Mouse (Mus musculus): ENCODE results near the gene Fcna. TPM values are rescaled to one million over a fixed set of nuclear protein-coding genes. Genes with fewer than 3 reads are reported as not detected.

Fcna gene
- total and polyA plus RNA-seq, 2 experiments from 2014 or later = 5.1 to 5.7 TPM

- peaks cover 26% of the 10 kb centered on the region for H3K4me1 ChIP-seq (ENCODE audit: insufficient read depth, low read length)
- no peaks in the 10 kb centered on the region for H3K9me3 ChIP-seq (ENCODE audit: low read length)
- H3K4me3 ChIP-seq (ENCODE audit: low read depth, low read length) = peak overlapping the region; percentile 12
- H3K4me2 ChIP-seq (ENCODE audit: low read depth, low read length, poor library complexity, severe bottlenecking) = peak overlapping the region; percentile 74; the same call in 1 of the 2 replicates
- H3K27ac ChIP-seq (ENCODE audit: low read depth, low read length) = no peak overlapping the region
- H3K9ac ChIP-seq (replicated peaks; ENCODE audit: low read length, poor library complexity, severe bottlenecking) = no peak overlapping the region
- DNase-seq (ENCODE audit: low spot score) = no peak
- H3K27me3 ChIP-seq (ENCODE audit: insufficient read depth, low read length) = peaks cover 38% of the 10 kb centered on the region
- no peak for TF ChIP-seq CTCF (IDR thresholded peaks at IDR 0.05)
- WGBS = 21% methylated on average over 76 of the region's 77 CpGs
- ATAC-seq (ENCODE audit: low FRiP score) = no peak
- peaks cover 43% of the 10 kb centered on the region for H3K36me3 ChIP-seq (ENCODE audit: insufficient read depth, low read length)
Observed at GRCm38 (mm10) chr2:25578796-25579736, 48.8 kb downstream of the Fcna start.

DNA sequence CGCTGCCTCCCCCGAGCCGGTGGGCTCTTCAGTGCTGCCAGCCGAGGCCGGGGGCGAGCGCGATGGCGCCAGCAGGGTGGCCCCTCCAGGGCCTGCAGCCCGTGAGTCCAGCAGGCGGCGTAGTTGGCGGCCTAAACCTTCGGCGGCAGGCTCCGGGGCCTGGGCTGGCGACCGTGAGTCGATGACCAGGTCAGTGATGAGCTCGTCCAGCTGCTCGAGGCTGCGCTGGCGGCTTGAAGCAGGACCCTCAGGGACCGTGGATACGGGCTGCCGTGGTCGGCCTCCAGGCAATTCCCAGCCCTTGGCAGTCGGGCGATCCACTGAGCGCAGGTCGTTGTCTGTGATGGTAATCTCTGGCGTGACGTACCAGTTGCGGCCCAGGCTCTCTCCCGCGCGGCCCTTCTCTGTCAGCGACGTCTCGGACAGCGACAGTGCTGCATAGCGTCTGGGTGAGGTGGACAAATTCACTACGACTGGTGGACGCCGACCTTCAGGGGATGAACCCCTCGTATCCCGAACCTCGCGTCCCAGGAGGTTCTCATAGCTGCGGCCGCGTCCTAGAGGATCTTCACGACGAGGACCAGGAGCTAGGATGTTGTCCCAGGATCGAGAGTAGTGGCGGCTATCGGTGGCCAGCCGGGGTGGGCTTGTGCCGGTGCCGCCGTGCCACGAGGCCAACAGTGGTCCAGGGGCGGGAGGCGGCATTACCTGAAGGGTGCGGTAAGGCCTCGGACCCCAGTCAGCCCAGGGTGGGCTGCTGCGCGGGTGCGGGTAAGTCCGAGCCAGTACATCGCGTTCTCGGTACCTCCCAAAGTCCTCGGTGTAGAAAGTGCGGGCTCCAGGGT lies 49.7 kb downstream of the Fcna start:
- Histone ChIP-seq H3K9ac (replicated peaks; ENCODE audit: low read length, poor library complexity, severe bottlenecking) (no peak overlapping the region), H3K27me3 (ENCODE audit: insufficient read depth, low read length) (peaks cover 38% of the 10 kb centered on the region), H3K4me3 (ENCODE audit: low read depth, low read length) (peak overlapping the region; percentile 13), H3K4me2 (ENCODE audit: low read depth, low read length, poor library complexity, severe bottlenecking) (no peak overlapping the region; the same call in 1 of the 2 replicates), H3K36me3 (ENCODE audit: insufficient read depth, low read length) (peaks cover 37% of the 10 kb centered on the region), H3K4me1 (ENCODE audit: insufficient read depth, low read length) (peaks cover 29% of the 10 kb centered on the region), H3K27ac (ENCODE audit: low read depth, low read length) (no peak overlapping the region), H3K9me3 (ENCODE audit: low read length) (no peaks in the 10 kb centered on the region)
- no peak for ATAC-seq (ENCODE audit: low FRiP score)
- WGBS = 23% methylated on average over 75 of the region's 75 CpGs
- DNase-seq (ENCODE audit: low spot score) = no peak
- peak; percentile 21; the same call in 1 of the 2 replicates for TF ChIP-seq CTCF (IDR thresholded peaks at IDR 0.05)

GRCm38 (mm10) chr2:25576965-25577891 lies 50.6 kb downstream of the Fcna start:
- DNase-seq (ENCODE audit: low spot score) (no peak), ATAC-seq (ENCODE audit: low FRiP score) (no peak)
- Histone ChIP-seq H3K4me2 (ENCODE audit: low read depth, low read length, poor library complexity, severe bottlenecking) (no peak overlapping the region; the same call in 1 of the 2 replicates), H3K4me3 (ENCODE audit: low read depth, low read length) (peak overlapping the region; percentile 13; the same call in 1 of the 2 replicates), H3K4me1 (ENCODE audit: insufficient read depth, low read length) (peaks cover 27% of the 10 kb centered on the region), H3K9me3 (ENCODE audit: low read length) (no peaks in the 10 kb centered on the region), H3K9ac (replicated peaks; ENCODE audit: low read length, poor library complexity, severe bottlenecking) (no peak overlapping the region), H3K36me3 (ENCODE audit: insufficient read depth, low read length) (peaks cover 37% of the 10 kb centered on the region), H3K27me3 (ENCODE audit: insufficient read depth, low read length) (peaks cover 38% of the 10 kb centered on the region), H3K27ac (ENCODE audit: low read depth, low read length) (no peak overlapping the region)
- 28% methylated on average over 86 of the region's 92 CpGs for WGBS
- TF ChIP-seq CTCF (IDR thresholded peaks at IDR 0.05) = no peak

- Histone ChIP-seq H3K9ac (replicated peaks; ENCODE audit: low read length, poor library complexity, severe bottlenecking) (no peak overlapping the region), H3K4me1 (ENCODE audit: insufficient read depth, low read length) (peaks cover 21% of the 10 kb centered on the region), H3K36me3 (ENCODE audit: insufficient read depth, low read length) (peaks cover 37% of the 10 kb centered on the region), H3K4me3 (ENCODE audit: low read depth, low read length) (no peak overlapping the region), H3K9me3 (ENCODE audit: low read length) (no peaks in the 10 kb centered on the region), H3K4me2 (ENCODE audit: low read depth, low read length, poor library complexity, severe bottlenecking) (no peak overlapping the region), H3K27me3 (ENCODE audit: insufficient read depth, low read length) (peaks cover 38% of the 10 kb centered on the region), H3K27ac (ENCODE audit: low read depth, low read length) (no peak overlapping the region)
- DNase-seq (ENCODE audit: low spot score) (no peak), ATAC-seq (ENCODE audit: low FRiP score) (no peak)
- WGBS = 78% methylated on average over 16 of the region's 16 CpGs
- TF ChIP-seq CTCF (IDR thresholded peaks at IDR 0.05) = no peak
Observed at GRCm38 (mm10) chr2:25576028-25576850, 51.6 kb downstream of the Fcna start.
